Mouse (Mus musculus): ENCODE results near the gene Ankrd35. TPM values are rescaled to one million over a fixed set of nuclear protein-coding genes. Genes with fewer than 3 reads are reported as not detected.
A peak's percentile ranks its signal among the peaks of the same experiment; 100 is the strongest.

Gene Ankrd35
- 1.5 and 1.9 TPM in 2 replicates for polyA plus RNA-seq (2015; fragmentation: Nextera tagmentation; extraction: Ambion mirVana)

DNA sequence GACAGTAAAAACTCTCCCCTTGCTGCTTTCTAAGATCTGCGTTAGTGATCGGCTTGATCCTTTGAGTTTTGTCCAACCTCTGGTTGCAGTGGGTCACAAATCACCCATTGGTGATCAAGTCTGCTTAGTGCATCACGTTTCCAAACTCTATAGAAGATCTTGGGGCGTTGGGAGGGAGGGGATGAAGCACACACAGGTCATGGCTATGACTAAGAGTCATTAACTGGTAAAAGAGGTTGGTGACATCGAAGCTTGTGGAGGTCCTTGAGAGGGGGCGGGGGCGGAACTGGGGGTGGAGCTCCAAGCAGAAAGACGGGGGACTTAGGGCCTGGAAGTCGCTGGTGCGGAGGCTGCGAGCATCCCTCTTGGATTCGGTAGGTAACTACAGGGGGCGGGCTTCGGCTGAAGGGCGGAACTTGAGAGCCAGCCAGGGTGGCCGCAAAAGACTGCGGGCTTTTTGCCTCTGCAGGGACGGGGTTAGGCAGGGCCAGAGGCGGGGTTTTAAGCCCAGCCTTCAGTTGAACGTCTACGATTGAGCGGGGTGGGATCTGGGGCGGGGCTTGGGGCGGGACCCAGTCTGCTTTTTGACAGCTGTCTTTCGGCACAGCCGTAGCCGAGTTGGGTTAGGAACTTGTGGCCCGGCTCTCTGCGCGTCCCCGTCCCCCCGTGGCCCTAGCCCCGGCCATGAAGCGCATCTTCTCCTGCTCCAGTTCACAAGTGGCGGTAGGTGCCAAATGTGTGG is at the start of gene Ankrd35:
TSS of gene Ankrd35 (plus strand) at position 405 of the 742 bp plus-strand sequence.
- Histone ChIP-seq H3K4me3 (peak within 1 kb of the TSS; percentile 46), H3K4me2 (replicated peaks) (peak within 1 kb of the TSS; percentile 63), H3K9ac (replicated peaks) (peak within 1 kb of the TSS; percentile 45), H3K36me3 (no peaks in the 10 kb centered on the region), H3K27me3 (no peaks in the 10 kb centered on the region; the same call in 1 of the 2 replicates), H3K27ac (replicated peaks) (no peak within 1 kb of the TSS), H3K4me1 (peaks cover 5% of the 10 kb centered on the region; the same call in 1 of the 2 replicates), H3K9me3 (no peaks in the 10 kb centered on the region)
- ATAC-seq (replicated peaks) = peak; percentile 95
- 5% methylated on average over 35 of the region's 35 CpGs for WGBS

DNA sequence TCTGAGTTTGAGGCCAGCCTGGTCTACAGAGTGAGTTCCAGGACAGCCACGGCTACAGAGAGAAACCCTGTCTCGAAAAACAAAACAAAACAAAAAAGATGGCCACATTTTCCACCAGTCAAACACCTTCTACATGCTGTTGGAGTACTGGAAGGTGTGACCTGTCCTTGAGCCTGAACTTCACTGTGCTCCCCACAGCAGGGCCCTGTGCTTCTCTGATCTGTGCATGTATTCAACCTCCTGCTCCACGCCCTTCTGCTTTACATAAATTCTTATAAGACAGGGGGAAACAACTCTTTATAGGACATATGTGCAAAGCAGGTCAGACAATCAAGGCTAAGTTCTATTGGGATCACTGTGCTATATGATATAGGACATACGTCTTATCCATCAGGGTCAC is 46.7 kb upstream of the Ankrd35 start:
- Histone ChIP-seq H3K4me2 (replicated peaks) (no peak overlapping the region), H3K9me3 (no peaks in the 10 kb centered on the region), H3K27ac (replicated peaks) (no peak overlapping the region), H3K4me3 (no peak overlapping the region), H3K9ac (replicated peaks) (no peak overlapping the region), H3K36me3 (peaks cover 62% of the 10 kb centered on the region), H3K4me1 (no peaks in the 10 kb centered on the region), H3K27me3 (no peaks in the 10 kb centered on the region)
- 89% methylated on average over 4 of the region's 4 CpGs for WGBS
- ATAC-seq (replicated peaks) = no peak

DNA sequence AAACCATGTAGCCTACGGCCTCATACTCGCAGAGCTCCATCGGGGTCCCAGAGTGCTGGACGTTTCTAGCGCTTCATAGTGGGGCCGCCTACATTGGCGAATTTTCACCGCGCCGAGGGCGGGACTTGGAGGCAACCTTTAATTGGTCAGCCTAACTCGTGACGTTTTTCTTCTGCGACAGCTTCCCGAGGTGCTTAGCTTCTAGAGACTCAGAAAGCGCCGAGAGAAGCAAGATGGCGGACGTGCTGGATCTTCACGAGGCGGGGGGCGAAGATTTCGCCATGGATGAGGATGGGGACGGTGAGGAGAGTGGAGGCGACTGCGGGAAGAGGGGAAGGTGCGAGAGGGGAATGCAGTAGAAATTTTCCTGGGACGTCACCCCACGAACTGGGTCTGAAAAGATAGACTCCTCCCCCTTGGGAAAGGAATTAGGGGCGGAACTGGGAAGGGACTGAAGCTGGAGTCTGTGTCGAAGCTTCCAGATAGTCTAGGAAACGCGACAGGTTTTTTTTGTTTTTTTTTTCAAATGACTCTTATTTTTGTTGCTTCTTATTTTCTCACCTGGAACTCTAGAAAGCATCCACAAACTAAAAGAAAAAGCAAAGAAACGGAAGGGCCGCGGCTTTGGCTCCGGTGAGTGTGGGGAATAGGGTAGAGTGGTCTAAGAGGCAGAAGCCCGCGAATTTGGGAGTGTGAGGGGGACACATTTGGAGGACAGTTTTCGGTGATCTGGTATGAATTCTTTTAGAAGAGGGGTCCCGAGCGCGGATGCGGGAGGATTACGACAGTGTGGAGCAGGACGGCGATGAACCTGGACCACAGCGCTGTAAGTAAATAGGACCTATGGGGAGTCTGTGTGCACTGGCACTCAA is 40.0 kb upstream of the Ankrd35 start, which contains the start of gene Rbm8a:
TSS of gene Rbm8a (plus strand) at position 205 of the 872 bp plus-strand sequence.
- peak; percentile 95 for ATAC-seq (replicated peaks)
- peaks cover 21% of the 10 kb centered on the region for H3K4me1 ChIP-seq

DNA sequence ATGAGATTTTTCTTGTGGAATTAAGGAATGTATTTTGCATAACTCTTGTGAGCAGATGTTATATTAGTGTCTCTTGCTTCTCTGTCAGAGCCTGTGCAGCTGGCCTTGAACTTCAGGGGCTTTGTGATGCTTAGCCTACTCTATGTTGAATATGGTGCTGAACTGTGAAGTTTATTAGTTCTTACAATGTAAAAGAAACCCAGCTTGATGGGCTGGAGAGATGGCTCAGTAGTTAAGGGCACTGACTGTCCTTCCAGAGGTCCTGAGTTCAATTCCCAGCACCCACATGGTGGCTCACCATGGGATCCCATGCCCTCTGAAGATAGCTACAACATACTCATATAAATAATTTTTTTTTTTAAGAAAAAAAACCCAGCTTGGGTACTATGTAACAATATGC is 37.9 kb upstream of the Ankrd35 start:
- Histone ChIP-seq H3K36me3 (peaks cover 23% of the 10 kb centered on the region), H3K27me3 (no peaks in the 10 kb centered on the region), H3K4me2 (replicated peaks) (no peak overlapping the region), H3K4me3 (no peak overlapping the region), H3K9me3 (no peaks in the 10 kb centered on the region), H3K4me1 (peaks cover 37% of the 10 kb centered on the region), H3K9ac (replicated peaks) (no peak overlapping the region), H3K27ac (replicated peaks) (no peak overlapping the region)
- no peak for ATAC-seq (replicated peaks)

More for the DNA sequence above, 40.0 kb upstream of the Ankrd35 start, which contains the start of gene Rbm8a:
- WGBS = under 1% methylated on average over 48 of the region's 48 CpGs
- Histone ChIP-seq H3K27ac (replicated peaks) (peak within 1 kb of the TSS; percentile 82), H3K9me3 (no peaks in the 10 kb centered on the region), H3K27me3 (no peaks in the 10 kb centered on the region), H3K9ac (replicated peaks) (peak within 1 kb of the TSS; percentile 61), H3K36me3 (peaks cover 37% of the 10 kb centered on the region), H3K4me3 (peak within 1 kb of the TSS; percentile 63), H3K4me2 (replicated peaks) (peak within 1 kb of the TSS; percentile 83)

DNA sequence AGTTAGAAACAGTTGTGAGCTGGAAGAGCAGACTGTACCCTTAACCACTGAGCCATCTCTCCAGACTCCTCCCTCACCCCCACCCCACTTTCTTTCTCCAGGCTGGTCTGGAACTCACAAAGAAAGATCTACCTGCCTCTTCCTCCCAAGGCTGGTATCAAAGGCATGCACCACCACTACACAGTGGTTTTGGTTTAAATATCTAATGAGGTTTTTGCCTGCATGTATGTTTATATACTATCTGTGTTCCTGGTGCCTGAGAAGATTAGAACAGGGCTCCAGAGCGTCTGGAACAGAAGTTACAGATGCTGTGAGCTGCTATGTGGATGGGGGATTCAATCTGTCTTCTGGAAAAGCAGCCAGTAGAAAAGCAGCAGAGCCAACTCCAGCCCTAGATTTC is 35.9 kb upstream of the Ankrd35 start:
- peaks cover 40% of the 10 kb centered on the region for H3K4me1 ChIP-seq
- 84% methylated on average over 1 of the region's 1 CpGs for WGBS
- H3K4me2 ChIP-seq (replicated peaks) = no peak overlapping the region
- H3K9me3 ChIP-seq = no peaks in the 10 kb centered on the region
- no peak overlapping the region for H3K9ac ChIP-seq (replicated peaks)
- H3K27ac ChIP-seq (replicated peaks) = no peak overlapping the region
- H3K27me3 ChIP-seq = no peaks in the 10 kb centered on the region
- no peak overlapping the region for H3K4me3 ChIP-seq
- no peak for ATAC-seq (replicated peaks)
- peaks cover 37% of the 10 kb centered on the region for H3K36me3 ChIP-seq

DNA sequence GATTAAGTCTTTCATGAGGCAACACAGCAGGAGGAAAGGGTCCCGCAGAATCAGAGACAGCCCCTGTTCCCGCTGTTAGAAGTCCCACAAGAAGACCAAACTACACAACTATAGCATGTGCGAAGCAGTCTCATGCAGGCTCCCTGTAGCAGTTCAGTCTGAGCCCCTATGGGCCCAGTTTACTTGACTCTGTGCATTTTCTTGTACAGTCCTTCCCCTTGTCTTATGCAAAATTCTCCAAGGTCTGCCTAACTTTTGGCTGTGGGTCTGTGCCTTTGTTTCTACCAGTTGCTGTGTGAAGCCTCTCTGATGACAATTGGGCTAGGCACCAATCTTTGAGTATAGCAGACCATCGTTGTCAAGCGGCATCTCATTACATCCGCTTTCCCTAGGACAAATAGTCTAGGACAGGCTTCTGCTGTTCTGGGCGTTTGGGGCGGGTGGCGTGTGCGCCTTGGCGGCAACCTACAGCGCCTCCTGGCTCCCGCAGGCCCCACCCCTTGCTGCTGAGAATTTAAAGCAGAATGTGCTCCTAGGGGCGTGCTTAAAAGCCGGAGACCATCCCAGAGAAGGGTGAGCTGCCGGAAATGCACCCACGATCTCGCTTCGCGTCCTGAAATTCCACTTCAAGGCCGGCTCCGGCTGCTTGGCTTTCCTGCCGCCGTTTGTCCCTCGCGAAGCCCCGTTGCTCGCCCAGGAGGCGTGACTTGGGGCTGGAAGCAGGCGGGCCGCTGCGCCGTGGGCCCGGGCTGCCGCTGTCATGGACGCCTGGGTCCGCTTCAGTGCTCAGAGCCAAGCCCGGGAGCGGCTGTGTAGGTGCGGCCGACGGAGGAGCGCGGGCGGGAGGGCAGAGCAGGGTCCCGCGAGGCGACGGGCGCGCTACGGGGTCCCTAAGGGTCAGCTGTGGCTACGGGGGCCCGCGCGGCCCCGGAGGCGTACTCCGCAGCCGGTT is 34.7 kb upstream of the Ankrd35 start, which contains the start of the genes Pex11b and Gm42957:
TSS of gene Pex11b (plus strand) at position 449 of the 952 bp plus-strand sequence.
TSS of gene Gm42957 (plus strand) at position 547 of the 952 bp plus-strand sequence.
- peaks cover 35% of the 10 kb centered on the region for H3K4me1 ChIP-seq
- peak within 1 kb of the TSS; percentile 91 for H3K27ac ChIP-seq (replicated peaks)
- no peaks in the 10 kb centered on the region for H3K27me3 ChIP-seq
- H3K36me3 ChIP-seq = peaks cover 42% of the 10 kb centered on the region
- peak; percentile 95 for ATAC-seq (replicated peaks)
- no peaks in the 10 kb centered on the region for H3K9me3 ChIP-seq
- peak within 1 kb of the TSS; percentile 98 for H3K9ac ChIP-seq (replicated peaks)
- H3K4me3 ChIP-seq = peak within 1 kb of the TSS; percentile 93
- WGBS = 2% methylated on average over 60 of the region's 60 CpGs
- peak within 1 kb of the TSS; percentile 84 for H3K4me2 ChIP-seq (replicated peaks)

DNA sequence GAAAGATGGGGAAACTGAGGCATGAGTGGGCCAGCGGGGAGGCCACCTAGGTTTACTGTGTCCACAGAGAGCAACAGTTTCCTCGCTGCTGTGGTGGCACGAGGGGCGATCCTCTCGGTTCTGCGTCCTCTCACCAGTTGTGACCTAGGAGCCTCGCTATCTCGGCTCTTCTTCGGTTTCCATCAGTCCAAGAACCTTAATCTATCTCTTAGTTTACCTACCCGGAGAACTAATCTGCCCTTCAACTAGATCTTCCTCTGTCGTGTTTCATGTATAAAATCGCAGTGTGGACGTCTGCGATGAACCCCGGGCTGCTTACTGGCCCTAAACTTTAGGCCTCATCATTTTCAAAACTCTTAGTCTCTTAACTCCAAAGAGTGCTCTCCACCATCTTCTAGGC is 34.0 kb upstream of the Ankrd35 start:
- Histone ChIP-seq H3K36me3 (peaks cover 42% of the 10 kb centered on the region), H3K4me3 (peak overlapping the region; percentile 93), H3K9me3 (no peaks in the 10 kb centered on the region), H3K9ac (replicated peaks) (peak overlapping the region; percentile 98), H3K4me2 (replicated peaks) (peak overlapping the region; percentile 84), H3K27me3 (no peaks in the 10 kb centered on the region), H3K27ac (replicated peaks) (peak overlapping the region; percentile 91), H3K4me1 (peaks cover 28% of the 10 kb centered on the region)
- WGBS = 10% methylated on average over 15 of the region's 15 CpGs
- ATAC-seq (replicated peaks) = no peak

DNA sequence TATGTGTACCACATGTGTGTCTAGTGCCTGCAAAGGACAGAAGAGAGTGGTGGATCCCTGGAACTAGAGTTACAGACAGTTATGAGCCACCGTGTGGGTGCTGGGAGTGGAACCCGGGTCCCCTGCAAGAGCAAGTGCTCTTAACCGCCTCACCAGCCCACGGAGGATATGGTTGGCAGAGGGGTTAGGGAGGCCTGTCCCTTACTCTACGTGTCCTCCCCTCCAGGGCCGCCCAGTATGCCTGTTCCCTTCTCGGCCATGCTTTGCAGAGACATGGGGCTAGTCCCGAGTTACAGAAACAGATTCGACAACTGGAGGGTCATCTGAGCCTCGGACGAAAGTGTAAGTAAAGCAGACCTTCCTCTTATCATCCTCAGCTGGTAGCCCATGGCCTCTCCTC is 33.5 kb upstream of the Ankrd35 start:
- no peak overlapping the region; the same call in 1 of the 2 replicates for H3K9ac ChIP-seq (replicated peaks)
- peaks cover 39% of the 10 kb centered on the region for H3K36me3 ChIP-seq

DNA sequence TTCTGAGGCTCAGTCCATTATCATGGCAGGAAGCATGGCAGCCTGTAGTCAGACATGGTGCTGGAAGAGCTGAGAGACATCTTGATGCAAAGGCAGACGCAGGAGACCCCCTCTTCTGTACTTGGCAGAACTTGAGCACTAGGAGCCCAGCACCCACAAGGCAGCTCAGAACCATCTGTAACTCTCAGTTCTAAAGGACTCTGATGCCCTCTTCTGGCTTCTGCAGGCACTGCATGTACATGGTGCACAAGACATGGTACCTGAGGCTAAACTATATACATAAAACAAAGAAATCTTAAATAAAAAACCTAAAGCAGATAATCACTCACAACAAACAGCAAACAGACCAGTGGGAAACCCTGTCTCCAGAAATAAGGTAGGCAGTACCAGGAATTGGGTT is 30.7 kb upstream of the Ankrd35 start:
- 76% methylated on average over 1 of the region's 1 CpGs for WGBS

More for the DNA sequence above, 33.5 kb upstream of the Ankrd35 start:
- ATAC-seq (replicated peaks) = no peak
- no peaks in the 10 kb centered on the region for H3K9me3 ChIP-seq
- 69% methylated on average over 11 of the region's 11 CpGs for WGBS
- H3K4me1 ChIP-seq = peaks cover 24% of the 10 kb centered on the region
- H3K27ac ChIP-seq (replicated peaks) = no peak overlapping the region
- H3K27me3 ChIP-seq = no peaks in the 10 kb centered on the region
- H3K4me3 ChIP-seq = peak overlapping the region; percentile 93
- peak overlapping the region; percentile 84 for H3K4me2 ChIP-seq (replicated peaks)

DNA sequence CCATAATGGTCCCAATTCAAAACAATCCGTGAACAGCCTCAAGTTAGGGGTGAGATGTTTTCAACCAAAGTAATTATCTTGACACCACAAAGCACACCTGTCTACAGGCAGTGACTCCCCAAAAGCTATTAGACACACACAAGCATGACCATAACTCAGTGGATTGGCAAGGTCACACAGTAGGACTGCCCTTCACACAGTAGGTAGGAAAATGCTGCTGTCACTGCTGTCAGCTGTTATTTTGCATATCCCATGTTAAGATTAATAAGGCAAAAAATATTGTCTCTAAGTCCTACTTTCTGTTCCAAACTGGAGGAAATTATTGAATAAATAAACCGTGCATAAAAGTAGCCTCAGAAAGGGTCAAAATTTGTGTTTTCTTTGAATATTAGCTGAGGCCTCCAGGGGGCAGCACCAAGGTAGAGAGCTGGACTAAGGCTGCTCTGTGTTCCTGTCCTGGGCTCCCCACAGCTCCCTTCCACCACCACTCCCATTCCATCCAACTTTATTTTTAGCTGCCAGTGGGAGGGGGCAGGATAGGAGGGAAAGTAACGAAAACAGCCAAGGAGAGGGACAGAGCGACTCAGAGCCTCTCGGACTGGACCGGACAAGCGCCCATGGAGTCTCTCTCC is 24.8 kb upstream of the Ankrd35 start, which contains the start of gene Itga10:
TSS of gene Itga10 (plus strand) at position 567 of the 632 bp plus-strand sequence.
- H3K27ac ChIP-seq (replicated peaks) = no peak within 1 kb of the TSS
- H3K9me3 ChIP-seq = no peaks in the 10 kb centered on the region
- H3K9ac ChIP-seq (replicated peaks) = no peak within 1 kb of the TSS
- no peak for ATAC-seq (replicated peaks)
- WGBS = 64% methylated on average over 7 of the region's 7 CpGs
- no peaks in the 10 kb centered on the region for H3K27me3 ChIP-seq
- H3K4me3 ChIP-seq = no peak within 1 kb of the TSS
- no peaks in the 10 kb centered on the region for H3K4me1 ChIP-seq
- no peak within 1 kb of the TSS for H3K4me2 ChIP-seq (replicated peaks)
- H3K36me3 ChIP-seq = peaks cover 21% of the 10 kb centered on the region

More for the DNA sequence above, 30.7 kb upstream of the Ankrd35 start:
- Histone ChIP-seq H3K27ac (replicated peaks) (no peak overlapping the region), H3K36me3 (peaks cover 35% of the 10 kb centered on the region), H3K9ac (replicated peaks) (no peak overlapping the region), H3K9me3 (no peaks in the 10 kb centered on the region), H3K4me3 (no peak overlapping the region), H3K4me1 (peaks cover 24% of the 10 kb centered on the region), H3K27me3 (no peaks in the 10 kb centered on the region), H3K4me2 (replicated peaks) (no peak overlapping the region)
- ATAC-seq (replicated peaks) = no peak

DNA sequence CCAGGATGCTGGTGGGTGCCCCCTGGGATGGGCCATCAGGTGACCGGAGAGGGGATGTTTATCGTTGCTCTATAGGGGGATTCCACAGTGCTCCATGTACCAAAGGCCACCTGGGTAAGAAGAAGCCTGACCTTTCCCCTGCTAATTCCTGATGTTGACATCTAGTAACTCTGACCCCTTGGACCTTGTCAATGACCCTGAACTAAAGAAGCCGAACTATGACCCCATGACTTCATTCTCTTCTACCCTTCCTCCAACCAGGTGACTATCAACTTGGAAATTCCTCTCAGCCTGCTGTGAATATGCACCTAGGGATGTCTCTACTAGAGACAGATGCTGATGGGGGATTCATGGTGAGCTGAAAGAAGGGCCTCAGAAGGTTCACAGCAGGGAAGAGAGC is 22.6 kb upstream of the Ankrd35 start:
- Histone ChIP-seq H3K9me3 (no peaks in the 10 kb centered on the region), H3K27me3 (no peaks in the 10 kb centered on the region), H3K9ac (replicated peaks) (no peak overlapping the region), H3K4me1 (no peaks in the 10 kb centered on the region), H3K4me2 (replicated peaks) (no peak overlapping the region), H3K4me3 (no peak overlapping the region), H3K36me3 (peaks cover 18% of the 10 kb centered on the region), H3K27ac (replicated peaks) (no peak overlapping the region)
- WGBS = 85% methylated on average over 3 of the region's 3 CpGs
- no peak for ATAC-seq (replicated peaks)
